Mouse (Mus musculus): ENCODE data around the gene Zranb1. TPM values are rescaled to one million over a fixed set of nuclear protein-coding genes. Genes with fewer than 3 reads are reported as not detected.

The Zranb1 gene
- polyA plus RNA-seq, 1 experiment from 2014 or later: 8.3 TPM

DNA sequence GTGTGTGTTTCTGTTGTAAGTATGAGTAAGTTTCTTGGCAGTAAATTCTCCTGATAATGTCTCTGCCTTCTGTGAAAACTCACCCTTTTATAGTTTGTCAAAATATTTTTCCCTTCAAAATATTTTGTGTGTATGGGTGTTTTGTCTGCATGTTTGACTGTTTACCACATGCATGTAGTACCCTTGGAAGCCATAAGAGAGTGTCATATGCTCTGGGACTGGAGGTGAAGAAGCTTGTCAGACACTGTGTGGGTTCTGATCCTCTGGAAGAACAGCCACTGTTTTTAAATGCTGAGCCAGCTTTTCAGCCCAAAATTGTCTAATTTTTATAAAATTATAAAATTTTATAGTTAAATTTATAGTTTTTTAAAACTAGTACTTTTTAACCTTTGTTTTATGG lies 3.8 kb downstream of the Zranb1 start:
- Histone ChIP-seq H3K9me3 (no peaks in the 10 kb centered on the region), H3K27ac (no peak overlapping the region), H3K4me3 (no peak overlapping the region), H3K4me1 (0 out of 2 replicates have a peak, but pooled peaks cover 7% of the 10 kb centered on the region), H3K36me3 (no peaks in the 10 kb centered on the region), H3K27me3 (ENCODE audit: insufficient read depth, poor library complexity, severe bottlenecking) (no peaks in the 10 kb centered on the region)
- DNase-seq (ENCODE audit: low spot score): no peak

DNA sequence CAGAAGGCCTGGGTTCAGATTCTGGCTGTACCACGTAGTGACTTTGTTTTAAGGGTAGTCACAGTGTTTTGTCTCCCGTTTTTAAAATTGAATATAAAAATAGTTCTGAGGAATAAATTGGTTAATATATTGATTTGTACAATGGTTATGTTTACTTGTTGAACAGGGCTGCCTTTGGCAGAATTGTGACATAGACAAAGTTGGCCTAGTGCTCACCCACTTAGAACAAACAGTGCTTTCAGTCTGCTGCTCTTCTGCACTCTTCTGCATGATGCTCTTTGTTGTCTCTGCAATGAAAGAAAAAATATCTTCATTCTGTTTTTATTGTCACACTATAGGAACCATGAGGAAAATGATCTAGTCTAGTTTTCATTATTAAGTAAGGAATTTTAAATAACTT lies 8.2 kb downstream of the Zranb1 start:
- Histone ChIP-seq H3K27me3 (ENCODE audit: insufficient read depth, poor library complexity, severe bottlenecking) (no peaks in the 10 kb centered on the region), H3K27ac (no peak overlapping the region), H3K4me3 (no peak overlapping the region), H3K36me3 (no peaks in the 10 kb centered on the region), H3K4me1 (no peaks in the 10 kb centered on the region), H3K9me3 (no peaks in the 10 kb centered on the region)
- no peak for DNase-seq (ENCODE audit: low spot score)
- 78% methylated on average over 2 of the region's 2 CpGs for WGBS

DNA sequence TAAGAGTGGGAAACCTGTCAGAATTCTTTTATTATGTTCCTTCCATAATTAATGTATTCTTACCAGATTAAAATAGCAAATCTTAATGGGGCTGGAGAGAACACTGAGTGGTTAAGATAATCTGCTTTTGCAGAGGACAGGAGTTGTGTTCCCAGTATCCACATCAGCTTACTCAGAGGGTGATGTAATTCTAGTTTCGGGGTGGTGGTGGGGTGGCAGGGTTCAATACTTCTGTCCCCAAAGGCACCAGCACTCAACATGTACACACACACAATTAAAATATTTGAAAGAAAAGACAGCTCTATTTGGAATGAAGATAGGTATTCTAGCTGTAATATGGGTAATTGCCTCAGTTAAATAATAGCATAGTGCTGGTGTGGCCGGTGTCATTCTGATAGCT lies 9.6 kb downstream of the Zranb1 start:
- no peak overlapping the region for H3K27ac ChIP-seq
- no peaks in the 10 kb centered on the region for H3K4me1 ChIP-seq
- no peaks in the 10 kb centered on the region for H3K27me3 ChIP-seq (ENCODE audit: insufficient read depth, poor library complexity, severe bottlenecking)
- DNase-seq (ENCODE audit: low spot score): no peak
- no peaks in the 10 kb centered on the region for H3K36me3 ChIP-seq
- no peak overlapping the region for H3K4me3 ChIP-seq
- 78% methylated on average over 2 of the region's 2 CpGs for WGBS
- H3K9me3 ChIP-seq: no peaks in the 10 kb centered on the region

DNA sequence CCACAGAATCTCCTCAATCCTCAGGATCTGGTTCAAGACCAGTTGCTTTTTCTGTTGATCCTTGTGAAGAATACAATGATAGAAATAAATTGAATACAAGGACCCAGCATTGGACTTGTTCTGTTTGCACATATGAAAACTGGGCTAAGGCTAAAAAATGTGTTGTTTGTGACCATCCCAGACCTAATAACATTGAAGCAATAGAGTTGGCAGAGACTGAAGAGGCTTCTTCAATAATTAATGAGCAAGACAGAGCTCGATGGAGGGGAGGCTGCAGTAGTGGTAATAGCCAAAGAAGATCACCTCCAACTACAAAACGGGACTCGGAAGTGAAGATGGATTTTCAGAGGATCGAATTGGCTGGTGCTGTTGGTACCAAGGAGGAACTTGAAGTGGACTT lies 19.0 kb downstream of the Zranb1 start:
- WGBS: 92% methylated on average over 4 of the region's 4 CpGs
- no peaks in the 10 kb centered on the region for H3K27me3 ChIP-seq (ENCODE audit: insufficient read depth, poor library complexity, severe bottlenecking)
- H3K9me3 ChIP-seq: no peaks in the 10 kb centered on the region
- no peak overlapping the region for H3K27ac ChIP-seq
- no peak overlapping the region for H3K4me3 ChIP-seq
- DNase-seq (ENCODE audit: low spot score): no peak
- H3K4me1 ChIP-seq: no peaks in the 10 kb centered on the region
- no peaks in the 10 kb centered on the region for H3K36me3 ChIP-seq

DNA sequence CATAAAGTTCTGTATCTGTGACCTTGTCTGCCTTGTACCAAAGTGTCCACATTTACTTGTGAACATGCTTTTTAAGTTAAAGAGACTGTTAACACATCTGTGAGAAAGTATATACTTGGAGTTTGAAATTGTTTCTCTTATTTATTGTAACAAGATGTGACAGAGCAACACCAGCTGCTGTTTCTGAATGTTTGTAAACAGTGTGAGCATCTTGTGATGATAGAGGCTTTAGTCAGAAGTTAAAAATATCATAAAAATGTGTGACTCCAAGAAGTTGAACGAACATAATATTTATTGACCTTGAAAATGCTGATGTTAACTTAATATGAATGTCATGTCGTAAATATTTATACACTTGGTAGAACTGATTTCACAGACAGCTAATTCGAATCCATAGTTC lies 19.7 kb downstream of the Zranb1 start:
- no peak for DNase-seq (ENCODE audit: low spot score)
- no peaks in the 10 kb centered on the region for H3K27me3 ChIP-seq (ENCODE audit: insufficient read depth, poor library complexity, severe bottlenecking)
- no peaks in the 10 kb centered on the region for H3K4me1 ChIP-seq
- no peak overlapping the region for H3K27ac ChIP-seq
- H3K36me3 ChIP-seq: no peaks in the 10 kb centered on the region
- H3K4me3 ChIP-seq: no peak overlapping the region
- WGBS: 92% methylated on average over 3 of the region's 3 CpGs
- H3K9me3 ChIP-seq: no peaks in the 10 kb centered on the region

DNA sequence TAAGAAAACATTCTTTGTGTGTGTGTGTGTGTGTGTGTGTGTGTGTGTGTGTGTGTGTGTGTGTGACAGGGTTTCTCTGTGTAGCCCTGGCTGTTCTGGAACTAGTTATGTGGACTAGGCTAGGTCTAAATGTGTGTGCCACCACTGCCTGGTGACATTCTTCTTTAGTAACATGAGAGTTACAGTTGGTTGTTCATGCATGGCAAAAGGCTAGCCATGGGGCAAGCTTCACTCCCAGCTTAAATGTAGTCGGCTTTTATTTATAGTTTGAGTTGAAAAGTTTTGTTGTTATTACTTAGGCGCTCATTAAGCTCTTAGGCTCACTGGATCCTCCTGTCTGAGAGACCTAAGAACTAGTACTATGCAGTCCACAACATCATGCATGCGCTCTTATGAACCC lies 33.5 kb downstream of the Zranb1 start:
- H3K4me3 ChIP-seq: no peak overlapping the region
- H3K27me3 ChIP-seq (ENCODE audit: insufficient read depth, poor library complexity, severe bottlenecking): no peaks in the 10 kb centered on the region
- WGBS: 86% methylated on average over 3 of the region's 3 CpGs
- H3K9me3 ChIP-seq: no peaks in the 10 kb centered on the region
- no peak for DNase-seq (ENCODE audit: low spot score)
- no peaks in the 10 kb centered on the region for H3K4me1 ChIP-seq
- peaks cover 16% of the 10 kb centered on the region; the same call in 1 of the 2 replicates for H3K36me3 ChIP-seq
- no peak overlapping the region for H3K27ac ChIP-seq

DNA sequence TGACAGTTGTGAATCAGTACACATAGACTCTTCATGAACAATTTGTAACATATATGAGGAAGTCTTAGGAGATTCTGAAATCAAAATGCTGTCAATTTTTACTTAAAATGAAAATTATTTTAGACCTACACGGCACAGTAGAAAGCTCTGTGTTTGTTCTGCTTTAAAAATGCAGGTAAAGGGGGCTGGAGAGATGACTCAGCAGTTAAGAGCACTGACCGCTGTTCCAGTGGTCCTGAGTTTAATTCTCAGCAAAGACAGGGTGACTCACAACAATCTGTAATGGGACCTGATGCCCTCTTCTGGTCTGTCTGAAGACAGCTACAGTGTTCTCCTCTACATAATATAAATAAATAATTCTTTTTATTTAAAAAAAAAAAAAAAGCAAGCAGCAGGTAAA lies 34.8 kb downstream of the Zranb1 start:
- Histone ChIP-seq H3K4me1 (no peaks in the 10 kb centered on the region), H3K27me3 (ENCODE audit: insufficient read depth, poor library complexity, severe bottlenecking) (no peaks in the 10 kb centered on the region), H3K27ac (no peak overlapping the region), H3K36me3 (peaks cover 16% of the 10 kb centered on the region; the same call in 1 of the 2 replicates), H3K4me3 (no peak overlapping the region), H3K9me3 (no peaks in the 10 kb centered on the region)
- WGBS: 91% methylated on average over 2 of the region's 2 CpGs
- no peak for DNase-seq (ENCODE audit: low spot score)

DNA sequence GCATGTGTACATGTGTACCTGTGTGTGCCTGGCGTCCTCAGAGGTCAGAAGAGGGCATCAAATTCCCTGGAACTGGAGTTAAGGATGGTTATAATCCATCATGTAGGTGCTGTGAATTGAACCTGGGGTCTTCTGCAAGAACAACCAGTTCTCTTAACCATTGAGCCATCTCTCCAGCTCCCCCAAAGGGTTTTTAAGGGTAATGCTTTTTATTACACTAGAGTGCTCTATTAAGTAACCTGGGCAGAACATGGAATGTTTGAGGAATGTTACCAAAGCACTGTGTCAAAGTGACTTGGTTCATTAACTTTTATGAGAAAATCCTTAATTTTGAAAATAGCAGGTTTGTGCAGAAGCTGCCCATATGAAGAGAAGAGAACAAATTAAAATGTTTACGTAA lies 41.1 kb downstream of the Zranb1 start:
- H3K36me3 ChIP-seq: peaks cover 34% of the 10 kb centered on the region

DNA sequence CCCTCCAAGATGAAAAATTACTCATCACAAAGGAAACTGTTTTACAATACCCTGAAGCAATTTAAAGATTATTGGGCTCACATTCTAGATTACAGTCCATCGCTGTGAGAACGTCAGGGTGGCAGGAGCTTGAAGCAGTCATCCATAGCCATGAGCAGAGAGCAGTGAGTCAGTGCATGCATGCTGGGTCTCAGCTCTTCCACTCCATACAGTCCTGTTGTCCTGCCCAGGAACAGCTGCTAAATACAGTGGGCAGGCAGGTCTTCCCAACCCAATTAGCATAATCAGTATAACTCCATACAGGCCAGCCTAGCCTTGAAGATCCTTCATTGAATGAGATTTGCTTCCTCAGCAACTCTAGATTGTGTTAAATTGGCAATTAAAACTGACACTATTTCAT lies 45.1 kb downstream of the Zranb1 start:
- Histone ChIP-seq H3K4me1 (no peaks in the 10 kb centered on the region), H3K27me3 (ENCODE audit: insufficient read depth, poor library complexity, severe bottlenecking) (no peaks in the 10 kb centered on the region), H3K27ac (no peak overlapping the region), H3K9me3 (no peaks in the 10 kb centered on the region), H3K36me3 (peaks cover 43% of the 10 kb centered on the region), H3K4me3 (no peak overlapping the region)
- no peak for DNase-seq (ENCODE audit: low spot score)
- 99% methylated on average over 2 of the region's 2 CpGs for WGBS

More for the DNA sequence above, 41.1 kb downstream of the Zranb1 start:
- Histone ChIP-seq H3K4me1 (no peaks in the 10 kb centered on the region), H3K9me3 (no peaks in the 10 kb centered on the region), H3K27ac (no peak overlapping the region), H3K4me3 (no peak overlapping the region), H3K27me3 (ENCODE audit: insufficient read depth, poor library complexity, severe bottlenecking) (no peaks in the 10 kb centered on the region)
- DNase-seq (ENCODE audit: low spot score): no peak
- whole genome bisulfite sequencing: 92% methylated on average over 2 of the region's 2 CpGs

DNA sequence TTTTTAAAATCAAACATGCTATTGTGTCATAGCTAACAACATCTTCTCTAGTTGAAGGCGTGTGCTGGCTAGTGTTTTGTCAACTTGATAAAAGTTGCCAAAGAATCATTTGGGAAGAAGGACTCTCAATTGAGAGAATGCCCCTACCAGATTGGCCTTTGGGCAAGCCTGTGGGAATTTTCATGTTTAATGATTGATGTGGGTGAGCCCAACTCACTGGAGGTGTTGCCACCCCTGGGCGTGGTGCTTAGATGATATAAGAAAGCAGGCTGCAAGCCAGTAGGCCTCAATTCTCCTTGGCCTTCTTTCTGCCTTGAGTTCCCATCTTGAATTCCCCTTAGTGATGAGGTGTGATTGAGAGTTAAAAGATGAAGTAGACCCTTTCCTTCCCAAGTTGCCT lies 47.0 kb downstream of the Zranb1 start:
- no peak overlapping the region for H3K4me3 ChIP-seq
- H3K27ac ChIP-seq: no peak overlapping the region
- peaks cover 55% of the 10 kb centered on the region for H3K36me3 ChIP-seq
- H3K9me3 ChIP-seq: no peaks in the 10 kb centered on the region
- H3K27me3 ChIP-seq (ENCODE audit: insufficient read depth, poor library complexity, severe bottlenecking): no peaks in the 10 kb centered on the region
- no peak for DNase-seq (ENCODE audit: low spot score)
- H3K4me1 ChIP-seq: no peaks in the 10 kb centered on the region
- WGBS: 96% methylated on average over 2 of the region's 2 CpGs

DNA sequence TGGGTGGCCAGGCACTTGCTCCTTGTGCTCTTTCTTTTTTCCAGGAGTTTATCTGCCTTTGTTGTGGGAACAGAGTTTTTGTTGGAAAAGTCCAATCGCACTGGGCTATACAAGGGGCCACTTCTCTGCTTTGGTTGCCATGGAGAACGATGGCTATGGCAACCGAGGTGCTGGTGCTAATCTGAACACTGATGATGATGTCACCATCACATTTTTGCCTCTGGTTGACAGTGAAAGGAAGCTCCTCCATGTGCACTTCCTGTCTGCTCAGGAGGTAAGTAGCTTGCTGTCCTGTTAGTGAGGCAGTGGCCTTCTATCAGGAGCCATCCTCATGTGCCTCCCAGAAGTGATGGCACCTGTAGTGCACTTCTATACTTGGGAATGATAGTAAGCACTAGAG lies 51.7 kb downstream of the Zranb1 start:
- Histone ChIP-seq H3K9me3 (no peaks in the 10 kb centered on the region), H3K27me3 (ENCODE audit: insufficient read depth, poor library complexity, severe bottlenecking) (no peaks in the 10 kb centered on the region), H3K36me3 (peaks cover 66% of the 10 kb centered on the region), H3K4me3 (no peak overlapping the region), H3K4me1 (no peaks in the 10 kb centered on the region), H3K27ac (no peak overlapping the region)
- DNase-seq (ENCODE audit: low spot score): no peak
- WGBS: 52% methylated on average over 3 of the region's 3 CpGs

DNA sequence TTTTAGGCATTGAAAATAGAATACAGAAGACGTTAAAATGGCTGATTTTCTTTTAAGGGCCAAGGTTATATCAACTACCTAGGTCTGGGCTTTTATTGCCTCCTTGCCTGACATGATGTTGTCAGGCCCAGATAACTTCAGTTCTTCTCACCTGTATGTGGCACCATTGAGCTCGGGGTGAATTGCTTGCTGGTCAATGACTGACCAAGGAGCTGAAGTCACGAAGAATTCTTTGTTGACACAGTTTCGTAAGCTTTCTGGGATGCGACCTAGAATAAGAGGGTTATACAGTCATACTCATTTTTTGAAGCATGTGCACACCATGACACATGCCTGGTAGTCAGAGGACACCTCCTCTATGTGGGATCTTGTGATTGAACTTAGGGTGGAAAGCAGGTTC lies 58.9 kb downstream of the Zranb1 start:
- H3K27ac ChIP-seq: no peak overlapping the region

DNA sequence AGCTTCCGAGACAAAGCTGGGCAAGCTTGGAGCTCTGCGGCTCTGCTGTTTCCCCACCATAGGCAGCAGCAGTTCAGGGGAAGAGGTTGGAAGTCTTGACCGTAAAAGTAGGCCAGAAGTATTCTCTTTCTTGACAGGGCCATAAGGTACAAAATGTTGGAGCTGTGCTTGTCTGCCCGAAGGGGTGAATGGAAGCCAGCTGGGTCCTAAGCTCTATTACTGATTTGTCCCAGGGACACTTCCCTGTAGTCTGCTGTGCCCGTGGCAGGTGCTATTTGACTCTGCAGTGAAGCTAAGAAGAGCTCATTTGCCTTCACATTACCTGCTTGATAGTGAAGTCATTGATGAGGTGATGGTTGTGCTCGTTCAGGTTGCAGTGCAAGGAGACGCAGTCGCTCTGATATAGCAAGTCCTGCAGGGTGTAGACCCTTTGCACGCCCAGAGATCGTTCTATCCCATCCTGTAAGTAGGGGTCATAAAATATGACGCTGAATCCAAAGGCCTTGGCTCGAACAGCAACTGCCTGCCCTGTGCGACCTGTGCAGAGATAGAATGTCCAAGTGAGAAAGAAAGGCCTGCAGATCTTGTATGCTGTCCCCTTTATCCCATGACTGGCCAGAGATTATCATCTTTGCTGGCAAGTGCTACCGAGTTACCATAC lies 60.4 kb downstream of the Zranb1 start:
- no peaks in the 10 kb centered on the region for H3K9me3 ChIP-seq
- peak; percentile 68 for DNase-seq (ENCODE audit: low spot score)
- H3K27ac ChIP-seq: no peak overlapping the region
- 87% methylated on average over 14 of the region's 14 CpGs for WGBS
- peaks cover 87% of the 10 kb centered on the region for H3K36me3 ChIP-seq
- 0 out of 2 replicates have a peak, but pooled peaks cover 7% of the 10 kb centered on the region for H3K4me1 ChIP-seq
- no peak overlapping the region for H3K4me3 ChIP-seq
- no peaks in the 10 kb centered on the region for H3K27me3 ChIP-seq (ENCODE audit: insufficient read depth, poor library complexity, severe bottlenecking)

More for the DNA sequence above, 58.9 kb downstream of the Zranb1 start:
- H3K4me3 ChIP-seq: no peak overlapping the region
- H3K4me1 ChIP-seq: 0 out of 2 replicates have a peak, but pooled peaks cover 7% of the 10 kb centered on the region
- H3K36me3 ChIP-seq: peaks cover 85% of the 10 kb centered on the region
- no peak for DNase-seq (ENCODE audit: low spot score)
- 90% methylated on average over 5 of the region's 5 CpGs for WGBS
- no peaks in the 10 kb centered on the region for H3K9me3 ChIP-seq
- H3K27me3 ChIP-seq (ENCODE audit: insufficient read depth, poor library complexity, severe bottlenecking): no peaks in the 10 kb centered on the region

Data from heart, embryonic 10.5 days (tissue).